Mouse (Mus musculus) embryonic facial prominence, embryonic 13.5 days (tissue): ENCODE data around the gene Gm37240. TPM values are rescaled to one million over a fixed set of nuclear protein-coding genes. Genes with fewer than 3 reads are reported as not detected.

Source experiments
- ATAC-seq: fragments of 200-750 bp; cut with Nextera tagmentation; 2 replicates; pipeline ENCODE4 v1.8.0; 2017; ENCODE audit warnings: low read depth; ENCODE audit not compliant: insufficient number of reproducible peaks, insufficient read depth, low FRiP score, low TSS enrichment
- H3K27ac ChIP-seq: fragments of 300-500 bp; sonication (generic); 2 replicates; pipeline ENCODE4 v1.5.1; 2015; ENCODE audit warnings: moderate library complexity, mild to moderate bottlenecking, inconsistent platforms
- H3K27me3 ChIP-seq: fragments of 300-500 bp; sonication (generic); 2 replicates; pipeline ENCODE4 v1.6.1; 2015; ENCODE audit warnings: mild to moderate bottlenecking, inconsistent platforms
- H3K36me3 ChIP-seq: fragments of 300-500 bp; sonication (generic); 2 replicates; pipeline ENCODE4 v1.6.1; 2015; ENCODE audit warnings: mild to moderate bottlenecking, inconsistent platforms
- H3K4me1 ChIP-seq: fragments of 300-500 bp; sonication (generic); 2 replicates; pipeline ENCODE4 v1.6.1; 2015; ENCODE audit warnings: inconsistent platforms
- H3K4me2 ChIP-seq: fragments of 300-500 bp; sonication (generic); 2 replicates; pipeline ENCODE4 v1.6.1; 2015; ENCODE audit warnings: moderate library complexity, mild to moderate bottlenecking, inconsistent platforms
- H3K4me3 ChIP-seq: fragments of 300-500 bp; sonication (generic); 2 replicates; pipeline ENCODE4 v1.5.1; 2015; ENCODE audit warnings: mild to moderate bottlenecking, inconsistent platforms
- H3K9ac ChIP-seq: fragments of 300-500 bp; sonication (generic); 2 replicates; pipeline ENCODE4 v1.6.1; 2015; ENCODE audit warnings: mild to moderate bottlenecking, inconsistent platforms
- H3K9me3 ChIP-seq: fragments of 300-500 bp; sonication (generic); 2 replicates; pipeline ENCODE4 v1.6.1; 2016; ENCODE audit warnings: inconsistent platforms
- WGBS: fragments of 180-500 bp; shearing (Covaris S2); methylation state at CpG from one replicate; pipeline ENCODE4 v1.1.7; 2015; ENCODE audit warnings: mixed read lengths; 5-methylcytosine and 5-hydroxymethylcytosine counted together
- polyA plus RNA-seq: library from polyadenylated mRNA; unstranded; fragments of >200 nt; fragmentation: Nextera tagmentation; extraction: Ambion mirVana; gene quantifications from 2 replicates; pipeline ENCODE4 v1.2.1, GENCODE M21; 2015

Gm37240 gene
- polyA plus RNA-seq, 1 experiment from 2014 or later, result 6.3 TPM

GRCm38 (mm10) chr3:84709967-84710366 lies 1177.4 kb downstream of the Gm37240 start:
- no peak overlapping the region for H3K27ac ChIP-seq
- ATAC-seq, result no peak
- H3K9ac ChIP-seq, result no peak overlapping the region
- H3K4me2 ChIP-seq, result no peak overlapping the region
- H3K4me3 ChIP-seq, result no peak overlapping the region
- no peaks in the 10 kb centered on the region for H3K36me3 ChIP-seq
- H3K27me3 ChIP-seq, result peaks cover 3% of the 10 kb centered on the region; the same call in 1 of the 2 replicates
- H3K9me3 ChIP-seq, result no peaks in the 10 kb centered on the region; the same call in 1 of the 2 replicates
- no peaks in the 10 kb centered on the region for H3K4me1 ChIP-seq
- 87% methylated on average over 8 of the region's 8 CpGs for WGBS

- H3K4me1 ChIP-seq, result no peaks in the 10 kb centered on the region
- WGBS, result 83% methylated on average over 8 of the region's 8 CpGs
- H3K27ac ChIP-seq, result no peak overlapping the region
- no peak for ATAC-seq
- H3K9me3 ChIP-seq, result no peaks in the 10 kb centered on the region; the same call in 1 of the 2 replicates
- H3K9ac ChIP-seq, result no peak overlapping the region
- H3K4me2 ChIP-seq, result no peak overlapping the region
- peaks cover 3% of the 10 kb centered on the region; the same call in 1 of the 2 replicates for H3K27me3 ChIP-seq
- no peak overlapping the region for H3K4me3 ChIP-seq
- H3K36me3 ChIP-seq, result no peaks in the 10 kb centered on the region
Observed at GRCm38 (mm10) chr3:84709100-84709499, 1178.2 kb downstream of the Gm37240 start.

GRCm38 (mm10) chr3:84708469-84708868 lies 1178.8 kb downstream of the Gm37240 start:
- H3K27me3 ChIP-seq, result peaks cover 3% of the 10 kb centered on the region; the same call in 1 of the 2 replicates
- 79% methylated on average over 10 of the region's 10 CpGs for WGBS
- H3K27ac ChIP-seq, result no peak overlapping the region
- H3K4me3 ChIP-seq, result no peak overlapping the region
- H3K4me2 ChIP-seq, result no peak overlapping the region
- no peak for ATAC-seq
- 0 out of 2 replicates have a peak, but pooled peaks cover under 1% of the 10 kb centered on the region for H3K4me1 ChIP-seq
- H3K9ac ChIP-seq, result no peak overlapping the region
- H3K9me3 ChIP-seq, result no peaks in the 10 kb centered on the region; the same call in 1 of the 2 replicates
- no peaks in the 10 kb centered on the region for H3K36me3 ChIP-seq

DNA sequence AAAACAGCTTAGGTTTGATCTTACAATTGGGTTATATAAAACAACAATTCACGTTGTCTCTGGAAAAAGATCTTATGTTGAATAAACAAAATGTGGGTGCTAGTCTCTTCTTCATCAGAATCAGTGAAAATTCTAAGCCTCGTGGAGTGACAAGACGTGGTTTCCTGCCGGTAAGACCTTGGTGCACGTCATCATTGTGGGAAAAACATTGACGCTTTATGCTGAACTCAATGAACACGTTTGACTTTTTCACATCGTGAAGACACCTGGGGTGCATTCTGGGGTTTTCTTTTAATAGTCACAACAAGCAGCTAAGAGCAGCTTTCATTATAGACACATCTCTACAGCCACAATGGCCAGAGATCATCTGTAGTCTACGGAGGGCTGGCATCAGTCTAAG lies 1182.1 kb downstream of the Gm37240 start:
- Histone ChIP-seq H3K4me2 (no peak overlapping the region), H3K9me3 (no peaks in the 10 kb centered on the region; the same call in 1 of the 2 replicates), H3K36me3 (no peaks in the 10 kb centered on the region), H3K4me3 (no peak overlapping the region), H3K9ac (no peak overlapping the region), H3K4me1 (peaks cover 13% of the 10 kb centered on the region; the same call in 1 of the 2 replicates), H3K27me3 (0 out of 2 replicates have a peak, but pooled peaks cover 3% of the 10 kb centered on the region), H3K27ac (no peak overlapping the region)
- ATAC-seq, result no peak
- WGBS, result 86% methylated on average over 9 of the region's 9 CpGs

DNA sequence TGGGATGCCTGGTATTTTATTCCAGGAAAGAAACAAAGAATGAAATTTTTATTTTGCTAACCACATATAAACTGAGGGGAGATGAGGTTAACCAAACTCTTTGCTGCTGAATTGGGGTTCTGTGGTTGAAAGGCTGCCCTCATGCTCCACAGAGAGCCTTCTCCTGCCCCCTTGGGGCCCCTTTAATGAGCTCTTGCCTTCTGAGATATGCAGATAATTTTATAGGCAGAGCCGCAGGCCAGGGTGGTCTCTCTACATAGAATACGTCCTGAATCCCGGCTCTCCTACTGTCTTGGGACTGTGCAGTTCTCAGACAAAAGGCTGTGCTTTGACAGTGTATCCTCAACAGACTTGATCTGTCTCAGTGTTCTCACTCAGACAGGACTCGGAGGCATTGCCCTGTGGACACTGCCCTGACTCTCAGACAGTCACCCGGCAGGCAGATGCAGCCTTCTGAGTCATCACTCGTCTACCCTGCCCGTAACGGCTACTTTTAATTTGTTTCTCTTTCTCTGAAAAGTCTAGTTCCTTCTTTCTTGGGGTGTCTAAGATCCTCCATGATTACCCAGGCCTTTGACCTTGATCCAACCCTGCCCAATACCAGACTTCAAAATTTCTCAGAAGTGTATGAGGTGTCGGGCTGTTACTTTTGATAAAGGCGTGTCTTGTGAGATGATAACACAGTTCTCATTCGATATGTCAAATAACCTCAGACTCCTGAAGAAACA lies 1184.1 kb downstream of the Gm37240 start:
- Histone ChIP-seq H3K36me3 (no peaks in the 10 kb centered on the region), H3K27ac (no peak overlapping the region), H3K4me3 (no peak overlapping the region), H3K4me1 (peaks cover 13% of the 10 kb centered on the region; the same call in 1 of the 2 replicates), H3K27me3 (0 out of 2 replicates have a peak, but pooled peaks cover 3% of the 10 kb centered on the region), H3K4me2 (no peak overlapping the region), H3K9me3 (no peaks in the 10 kb centered on the region; the same call in 1 of the 2 replicates), H3K9ac (no peak overlapping the region)
- WGBS, result 65% methylated on average over 11 of the region's 11 CpGs
- ATAC-seq, result no peak

- WGBS, result 84% methylated on average over 5 of the region's 5 CpGs
- H3K4me1 ChIP-seq, result peaks cover 15% of the 10 kb centered on the region
- no peak overlapping the region for H3K4me2 ChIP-seq
- ATAC-seq, result no peak
- no peak overlapping the region for H3K27ac ChIP-seq
- 0 out of 2 replicates have a peak, but pooled peaks cover 3% of the 10 kb centered on the region for H3K27me3 ChIP-seq
- no peak overlapping the region for H3K4me3 ChIP-seq
- H3K9me3 ChIP-seq, result no peaks in the 10 kb centered on the region; the same call in 1 of the 2 replicates
- no peak overlapping the region for H3K9ac ChIP-seq
- no peaks in the 10 kb centered on the region for H3K36me3 ChIP-seq
Observed at GRCm38 (mm10) chr3:84701964-84702363, 1185.4 kb downstream of the Gm37240 start.

GRCm38 (mm10) chr3:84701509-84701908 lies 1185.8 kb downstream of the Gm37240 start:
- 73% methylated on average over 2 of the region's 2 CpGs for WGBS
- no peak for ATAC-seq
- 0 out of 2 replicates have a peak, but pooled peaks cover 3% of the 10 kb centered on the region for H3K27me3 ChIP-seq
- H3K4me2 ChIP-seq, result no peak overlapping the region
- peaks cover 20% of the 10 kb centered on the region for H3K4me1 ChIP-seq
- no peak overlapping the region for H3K27ac ChIP-seq
- H3K36me3 ChIP-seq, result no peaks in the 10 kb centered on the region
- H3K9me3 ChIP-seq, result no peaks in the 10 kb centered on the region
- H3K4me3 ChIP-seq, result no peak overlapping the region
- no peak overlapping the region for H3K9ac ChIP-seq

DNA sequence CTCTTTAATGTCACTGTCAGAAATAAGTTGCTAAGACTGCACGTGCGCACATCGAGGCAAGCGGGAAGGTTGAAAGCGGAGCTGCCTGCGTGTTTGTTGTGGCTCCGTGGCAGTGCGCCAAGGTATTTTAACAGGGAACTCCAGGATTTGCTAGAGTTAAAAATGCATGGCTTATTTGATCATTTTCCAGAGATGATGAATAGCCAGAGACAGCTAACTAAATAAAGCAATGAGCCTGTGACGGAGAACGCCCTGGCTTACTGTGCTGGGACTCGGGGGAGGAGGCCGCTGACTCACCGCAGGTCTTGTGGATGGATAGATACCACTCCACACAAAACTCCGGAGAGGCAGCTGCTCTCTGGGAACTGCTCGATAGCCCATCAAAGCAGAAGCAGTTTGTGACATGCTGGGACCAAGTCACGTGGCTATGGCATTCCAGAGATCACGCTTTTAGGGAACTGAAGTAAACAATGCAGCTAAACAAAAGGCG lies 1190.8 kb downstream of the Gm37240 start:
- Histone ChIP-seq H3K9ac (no peak overlapping the region), H3K9me3 (no peaks in the 10 kb centered on the region), H3K4me2 (peak overlapping the region; percentile 34), H3K4me1 (peaks cover 19% of the 10 kb centered on the region), H3K36me3 (no peaks in the 10 kb centered on the region), H3K27me3 (no peaks in the 10 kb centered on the region), H3K27ac (0 out of 2 replicates have a peak overlapping the region, but pooled peaks have one; percentile 39), H3K4me3 (no peak overlapping the region)
- ATAC-seq, result no peak
- WGBS, result 22% methylated on average over 18 of the region's 18 CpGs

DNA sequence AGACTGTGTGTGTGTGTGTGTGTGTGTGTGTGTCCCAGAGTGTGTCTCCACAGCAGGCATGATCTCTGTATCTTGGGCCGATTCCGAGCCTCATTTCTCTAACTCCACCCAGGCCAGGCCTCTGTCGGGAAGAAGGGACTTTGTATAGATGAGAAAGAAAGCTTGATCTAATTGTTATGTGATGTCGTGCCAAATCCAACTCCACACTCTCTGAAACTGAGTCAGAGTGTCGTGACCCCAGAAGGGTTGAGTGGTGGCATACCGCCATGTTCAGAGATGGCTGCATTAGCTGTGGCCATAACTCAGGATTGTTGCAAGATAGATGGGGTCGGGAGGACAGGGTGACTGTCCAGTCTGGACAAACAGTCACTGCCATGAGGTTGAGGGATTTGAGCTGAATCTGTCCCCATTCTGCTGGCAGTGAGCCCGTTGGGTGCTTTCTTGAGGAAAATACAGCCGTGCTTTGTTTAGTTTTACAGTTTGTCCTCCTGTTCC lies 1191.4 kb downstream of the Gm37240 start:
- WGBS, result 62% methylated on average over 9 of the region's 9 CpGs
- Histone ChIP-seq H3K9me3 (no peaks in the 10 kb centered on the region), H3K36me3 (no peaks in the 10 kb centered on the region), H3K4me3 (no peak overlapping the region), H3K27ac (no peak overlapping the region), H3K4me2 (peak overlapping the region; percentile 34), H3K4me1 (peaks cover 19% of the 10 kb centered on the region), H3K9ac (no peak overlapping the region), H3K27me3 (no peaks in the 10 kb centered on the region)
- no peak for ATAC-seq

DNA sequence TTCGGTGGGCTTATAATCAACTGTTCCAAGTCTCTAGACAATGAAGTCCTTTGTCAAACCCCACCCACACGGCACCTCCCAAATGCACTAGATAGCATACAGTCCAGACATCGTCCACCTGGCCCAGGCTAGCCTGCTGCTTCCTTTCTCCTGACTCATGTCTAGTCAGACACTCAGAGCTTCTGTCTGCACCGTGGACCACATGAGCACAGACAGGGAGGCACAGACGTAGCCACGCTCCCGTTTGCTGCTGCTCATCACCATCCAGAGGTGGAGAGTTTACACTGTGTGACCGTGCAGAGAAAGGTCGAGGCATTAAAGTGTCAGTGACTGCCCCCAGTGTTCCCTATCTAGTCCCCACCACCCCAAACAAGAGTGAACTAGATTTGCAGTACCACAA lies 1191.9 kb downstream of the Gm37240 start:
- no peaks in the 10 kb centered on the region for H3K9me3 ChIP-seq
- no peaks in the 10 kb centered on the region for H3K36me3 ChIP-seq
- no peak overlapping the region for H3K27ac ChIP-seq
- H3K9ac ChIP-seq, result no peak overlapping the region
- H3K4me1 ChIP-seq, result peaks cover 19% of the 10 kb centered on the region
- WGBS, result 60% methylated on average over 9 of the region's 9 CpGs
- no peak overlapping the region for H3K4me2 ChIP-seq
- no peak overlapping the region for H3K4me3 ChIP-seq
- ATAC-seq, result no peak
- no peaks in the 10 kb centered on the region for H3K27me3 ChIP-seq

DNA sequence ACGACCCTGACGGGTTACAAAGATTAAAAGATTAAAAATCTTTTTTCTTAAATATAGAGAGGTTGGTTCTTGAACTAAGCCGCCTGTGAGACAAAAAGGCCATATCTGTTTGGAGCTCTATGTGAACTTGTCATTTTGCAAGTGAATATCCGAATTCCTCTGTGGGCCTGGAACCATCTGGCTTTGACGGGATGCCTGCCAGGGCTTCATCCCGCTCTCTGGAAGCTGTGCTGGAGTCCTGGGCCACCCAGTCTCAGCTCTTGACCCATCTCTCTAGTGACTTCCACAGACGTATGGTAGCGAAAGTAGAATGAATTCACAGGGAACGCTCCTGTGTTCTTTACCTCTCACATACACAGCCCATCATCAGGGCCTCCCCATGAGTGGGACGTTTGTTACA lies 1193.4 kb downstream of the Gm37240 start:
- 63% methylated on average over 10 of the region's 10 CpGs for WGBS
- ATAC-seq, result no peak
- H3K4me2 ChIP-seq, result no peak overlapping the region

More for the DNA sequence above, 1193.4 kb downstream of the Gm37240 start:
- H3K27ac ChIP-seq, result no peak overlapping the region
- H3K9ac ChIP-seq, result no peak overlapping the region
- no peak overlapping the region for H3K4me3 ChIP-seq
- H3K4me1 ChIP-seq, result peaks cover 19% of the 10 kb centered on the region
- no peaks in the 10 kb centered on the region for H3K9me3 ChIP-seq
- no peaks in the 10 kb centered on the region for H3K36me3 ChIP-seq
- no peaks in the 10 kb centered on the region for H3K27me3 ChIP-seq
